Mouse (Mus musculus) layer of hippocampus, adult 9-10 months (tissue): Measurements from ENCODE around the gene Prdm4.

Source experiments
- DNase-seq: peaks from one replicate; pipeline ENCODE4 v3.0.0; 2022; ENCODE audit warnings: low spot score

Gene Prdm4

GRCm38 (mm10) chr10:85871698-85872478 lies 45.1 kb downstream of the Prdm4 start:
- DNase-seq, result peak; percentile 85

GRCm38 (mm10) chr10:85846105-85846862 lies 70.7 kb downstream of the Prdm4 start:
- no peak for DNase-seq
